Mouse (Mus musculus) small intestine, adult 2 months (tissue): Measurements from ENCODE around the gene Pank4. TPM values are rescaled to one million over a fixed set of nuclear protein-coding genes. Genes with fewer than 3 reads are reported as not detected.

ENCODE experiments used
- H3K27ac ChIP-seq: fragments of 200-500 bp; 2 replicates; pipeline ENCODE4 v1.5.1; 2012; ENCODE audit warnings: low read depth, low read length, control low read depth, inconsistent platforms; ENCODE audit not compliant: insufficient read depth
- H3K27me3 ChIP-seq: fragments of 200-500 bp; 2 replicates; pipeline ENCODE4 v1.6.1; 2012; ENCODE audit warnings: mild to moderate bottlenecking, moderate library complexity, low read length, inconsistent platforms; ENCODE audit not compliant: control insufficient read depth, insufficient read depth
- H3K36me3 ChIP-seq: fragments of 200-500 bp; 2 replicates; pipeline ENCODE4 v1.6.1; 2012; ENCODE audit warnings: mild to moderate bottlenecking, low read length, control low read depth, inconsistent platforms; ENCODE audit not compliant: control insufficient read depth, insufficient read depth
- H3K4me1 ChIP-seq: fragments of 200-500 bp; 2 replicates; pipeline ENCODE4 v1.6.1; 2012; ENCODE audit warnings: low read length, inconsistent platforms, mixed read lengths; ENCODE audit not compliant: control insufficient read depth, insufficient read depth, insufficient read length
- H3K4me3 ChIP-seq: fragments of 200-500 bp; 2 replicates; pipeline ENCODE4 v1.5.1; 2012; ENCODE audit warnings: low read depth, mild to moderate bottlenecking, control low read depth, inconsistent platforms, low read length, moderate library complexity
- CTCF ChIP-seq: fragments of 200-500 bp; IDR thresholded peaks from 2 replicates; pipeline ENCODE4 v1.5.1; 2012; ENCODE audit warnings: low read depth, mild to moderate bottlenecking, control low read depth, inconsistent platforms, low read length, moderate library complexity, mixed read lengths; ENCODE audit not compliant: insufficient replicate concordance, insufficient read length; ENCODE audit errors: extremely low read depth
- POLR2A ChIP-seq: fragments of 200-500 bp; IDR thresholded peaks from 2 replicates; pipeline ENCODE4 v1.6.1; 2012; ENCODE audit warnings: low read depth, mild to moderate bottlenecking, control low read depth, inconsistent platforms, low read length, moderate library complexity
- WGBS: fragments of 180-500 bp; shearing (Covaris S2); methylation state at CpG from one replicate; pipeline ENCODE4 v1.1.7; 2018; 5-methylcytosine and 5-hydroxymethylcytosine counted together
- polyA plus RNA-seq: library from polyadenylated mRNA; depleted of rRNA; stranded (reverse); fragments of >200 nt; gene quantifications from 2 replicates; pipeline ENCODE4 v1.2.3, GENCODE M21; 2012; rRNA removed

The Pank4 gene
- polyA plus RNA-seq, result 28.1 and 36.1 TPM in 2 replicates

DNA sequence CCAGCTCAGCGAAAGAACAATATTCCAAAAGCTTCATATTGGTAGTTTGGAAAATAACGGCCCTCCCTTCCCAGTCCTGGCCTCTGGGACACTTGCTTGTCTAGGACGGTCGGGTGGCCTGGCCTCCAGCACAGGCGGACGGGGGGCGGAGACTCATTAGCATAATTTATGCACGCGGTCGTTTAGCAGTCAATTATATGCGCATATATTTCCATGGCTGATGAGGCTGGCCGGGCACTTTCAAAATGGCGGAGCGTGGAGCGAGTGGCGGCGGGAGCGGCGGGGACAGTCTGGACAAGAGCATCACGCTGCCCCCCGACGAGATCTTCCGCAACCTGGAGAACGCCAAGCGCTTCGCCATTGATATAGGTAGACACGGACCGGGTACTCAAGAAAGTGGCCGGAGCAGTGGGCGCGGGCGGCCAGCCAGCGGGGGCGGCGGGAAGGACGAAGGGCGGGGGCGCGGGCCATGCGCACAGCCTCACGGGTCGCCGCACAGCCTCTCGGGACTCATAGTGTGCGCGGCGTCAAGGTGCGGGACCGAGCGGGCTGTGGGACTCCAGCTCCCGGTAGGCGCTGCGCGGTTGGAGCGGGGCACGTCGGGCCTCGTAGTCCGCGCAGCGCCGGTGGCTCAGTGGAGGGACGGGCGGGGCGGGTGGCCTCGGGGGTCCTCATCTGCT lies at the start of gene Pank4:
TSS of gene Pank4 (plus strand) at position 223 of the 680 bp plus-strand sequence.
- H3K4me1 ChIP-seq, result peaks cover 9% of the 10 kb centered on the region
- TF ChIP-seq POLR2A (peak; percentile 87; the same call in 1 of the 2 replicates), CTCF (no peak)
- 1% methylated on average over 66 of the region's 66 CpGs for WGBS

DNA sequence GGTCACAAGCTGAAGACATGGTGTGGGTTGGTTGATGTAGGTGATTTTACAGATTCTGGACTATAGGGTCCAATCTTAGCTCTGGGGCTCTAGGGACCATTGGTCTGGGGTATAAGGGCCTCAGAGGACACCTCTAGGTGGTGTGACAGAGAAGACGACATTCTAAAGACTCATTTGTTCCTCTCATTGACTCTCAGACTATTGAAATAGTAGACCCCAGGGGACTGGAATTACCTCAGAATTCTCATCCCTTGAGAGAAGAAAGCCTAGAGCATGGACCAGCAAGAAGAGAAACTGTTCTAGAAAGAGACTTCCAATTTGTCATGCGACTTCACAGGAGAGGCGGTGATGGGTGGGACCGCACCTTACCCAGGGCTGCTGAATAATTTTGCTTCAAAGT lies 49.7 kb upstream of the Pank4 start:
- whole genome bisulfite sequencing, result 83% methylated on average over 4 of the region's 4 CpGs
- Histone ChIP-seq H3K27me3 (no peaks in the 10 kb centered on the region), H3K4me1 (peaks cover 56% of the 10 kb centered on the region), H3K4me3 (no peak overlapping the region), H3K36me3 (peaks cover 18% of the 10 kb centered on the region), H3K27ac (peak overlapping the region; percentile 82)
- TF ChIP-seq CTCF (no peak), POLR2A (no peak)

More for the DNA sequence above, at the start of gene Pank4:
- Histone ChIP-seq H3K27me3 (peaks cover 16% of the 10 kb centered on the region), H3K4me3 (peak within 1 kb of the TSS; percentile 93), H3K27ac (peak within 1 kb of the TSS; percentile 62), H3K36me3 (peaks cover 1% of the 10 kb centered on the region; the same call in 1 of the 2 replicates)

DNA sequence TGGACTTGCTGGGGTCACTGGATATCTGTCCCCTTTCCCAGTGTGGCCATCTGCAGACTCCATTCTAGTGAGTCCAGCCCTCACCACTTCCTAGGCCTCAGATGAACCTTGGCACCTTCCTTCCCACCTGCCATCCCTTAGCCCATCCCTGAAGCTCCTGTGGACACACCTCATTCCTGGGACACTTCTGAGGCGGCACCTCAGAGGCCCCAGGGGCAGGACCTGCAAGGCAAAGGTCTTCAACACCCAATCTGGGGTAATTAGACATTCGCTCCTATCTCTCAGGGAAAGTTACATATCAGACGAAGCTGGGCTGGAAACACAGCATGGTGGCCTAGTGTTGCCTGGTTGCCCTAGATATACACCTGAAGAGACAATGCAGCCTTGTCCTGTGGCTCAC lies 49.2 kb upstream of the Pank4 start:
- TF ChIP-seq POLR2A, result 0 out of 2 replicates have a peak, but pooled peaks have one; percentile 16
- no peak for TF ChIP-seq CTCF
- no peak overlapping the region for H3K4me3 ChIP-seq
- H3K27me3 ChIP-seq, result no peaks in the 10 kb centered on the region
- peak overlapping the region; percentile 92 for H3K27ac ChIP-seq
- peaks cover 18% of the 10 kb centered on the region for H3K36me3 ChIP-seq
- peaks cover 54% of the 10 kb centered on the region for H3K4me1 ChIP-seq
- 44% methylated on average over 3 of the region's 3 CpGs for WGBS

DNA sequence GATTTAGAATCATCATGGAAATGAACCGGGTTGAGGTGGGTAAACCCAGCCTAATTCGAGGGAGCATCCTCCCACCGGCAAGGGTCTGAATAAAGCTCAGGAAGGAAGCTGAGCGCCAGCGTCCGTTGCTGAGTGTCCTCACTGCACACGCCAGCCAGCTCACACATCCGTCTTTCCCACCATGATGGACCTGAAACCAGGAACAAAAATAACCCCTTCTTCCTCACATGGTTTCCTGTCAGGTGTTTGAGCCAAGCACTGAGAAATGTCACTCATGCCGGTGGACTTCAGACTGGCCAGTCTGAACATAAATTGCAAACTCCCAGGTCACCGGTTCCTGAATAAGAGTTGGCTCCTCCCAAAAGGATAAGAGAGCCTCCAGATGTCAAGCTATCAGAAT lies 48.6 kb upstream of the Pank4 start:
- 32% methylated on average over 10 of the region's 10 CpGs for WGBS
- Histone ChIP-seq H3K36me3 (peaks cover 18% of the 10 kb centered on the region), H3K27me3 (no peaks in the 10 kb centered on the region), H3K4me3 (peak overlapping the region; percentile 27), H3K27ac (peak overlapping the region; percentile 92), H3K4me1 (peaks cover 53% of the 10 kb centered on the region)
- TF ChIP-seq POLR2A (no peak), CTCF (no peak)

DNA sequence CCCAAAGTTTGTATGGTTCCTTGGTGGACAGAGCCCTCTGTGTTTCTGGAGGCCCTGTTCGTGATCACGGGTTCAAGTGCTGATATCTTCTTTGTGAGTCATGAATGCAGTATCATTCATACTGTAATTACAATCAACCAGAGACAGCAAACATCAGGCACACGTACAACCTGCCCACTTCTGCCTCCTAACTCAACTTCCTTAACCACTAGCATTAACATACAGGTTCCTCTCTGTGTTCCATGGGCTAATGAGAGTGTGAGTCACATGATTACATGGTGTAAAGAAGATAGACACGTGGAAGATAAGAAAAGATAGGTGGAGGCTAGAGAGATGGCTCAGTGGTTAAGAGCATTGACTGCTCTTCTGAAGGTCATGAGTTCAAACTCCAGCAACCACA lies 47.3 kb upstream of the Pank4 start:
- Histone ChIP-seq H3K4me1 (peaks cover 40% of the 10 kb centered on the region), H3K27me3 (no peaks in the 10 kb centered on the region), H3K36me3 (peaks cover 24% of the 10 kb centered on the region), H3K4me3 (no peak overlapping the region), H3K27ac (peak overlapping the region; percentile 92)
- 35% methylated on average over 4 of the region's 4 CpGs for WGBS
- TF ChIP-seq CTCF (no peak), POLR2A (no peak)

DNA sequence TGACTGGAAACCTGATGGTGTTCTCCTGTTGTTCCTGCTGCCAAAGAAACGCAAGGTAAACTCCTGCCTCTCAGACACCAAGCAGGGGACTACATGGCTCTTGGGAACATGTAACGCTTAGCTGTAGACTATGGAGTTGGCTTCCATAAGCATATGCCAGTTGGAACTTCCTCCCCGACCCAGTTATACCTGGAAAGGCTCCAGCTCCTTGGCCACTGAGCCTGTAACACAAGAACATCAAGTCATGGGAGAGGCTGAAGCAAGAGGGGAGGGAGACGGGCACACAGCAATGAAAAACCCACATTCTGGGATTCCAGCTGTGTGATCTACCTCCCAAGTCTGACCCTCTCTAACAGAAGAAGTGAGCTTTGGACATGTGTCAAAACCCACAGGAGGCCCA lies 41.6 kb upstream of the Pank4 start:
- TF ChIP-seq POLR2A (no peak), CTCF (no peak)
- WGBS, result 79% methylated on average over 4 of the region's 4 CpGs
- H3K27ac ChIP-seq, result no peak overlapping the region
- H3K4me3 ChIP-seq, result no peak overlapping the region
- H3K4me1 ChIP-seq, result peaks cover 16% of the 10 kb centered on the region
- H3K27me3 ChIP-seq, result no peaks in the 10 kb centered on the region
- H3K36me3 ChIP-seq, result peaks cover 60% of the 10 kb centered on the region

DNA sequence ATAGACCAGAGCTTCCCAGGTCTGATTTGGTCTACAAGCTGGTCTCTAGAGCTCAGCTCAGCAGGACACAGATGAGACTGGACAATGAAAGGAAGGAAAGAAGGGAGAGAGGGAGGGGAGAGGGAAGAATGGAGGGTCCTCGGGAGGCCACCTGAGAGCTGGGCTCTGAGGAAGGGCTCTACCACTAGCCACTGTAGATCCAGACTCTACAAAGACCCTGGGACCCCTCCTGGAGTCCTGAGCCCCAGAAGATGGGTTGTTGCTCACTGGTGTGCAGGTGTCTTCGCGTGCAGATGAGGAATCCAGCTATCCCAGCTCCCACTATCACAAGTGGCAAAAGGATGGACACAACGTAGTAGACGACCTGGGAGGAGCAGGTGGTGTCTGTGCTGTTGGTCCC lies 41.0 kb upstream of the Pank4 start:
- whole genome bisulfite sequencing, result 81% methylated on average over 5 of the region's 5 CpGs
- no peak for TF ChIP-seq CTCF
- TF ChIP-seq POLR2A, result no peak
- no peak overlapping the region for H3K4me3 ChIP-seq

DNA sequence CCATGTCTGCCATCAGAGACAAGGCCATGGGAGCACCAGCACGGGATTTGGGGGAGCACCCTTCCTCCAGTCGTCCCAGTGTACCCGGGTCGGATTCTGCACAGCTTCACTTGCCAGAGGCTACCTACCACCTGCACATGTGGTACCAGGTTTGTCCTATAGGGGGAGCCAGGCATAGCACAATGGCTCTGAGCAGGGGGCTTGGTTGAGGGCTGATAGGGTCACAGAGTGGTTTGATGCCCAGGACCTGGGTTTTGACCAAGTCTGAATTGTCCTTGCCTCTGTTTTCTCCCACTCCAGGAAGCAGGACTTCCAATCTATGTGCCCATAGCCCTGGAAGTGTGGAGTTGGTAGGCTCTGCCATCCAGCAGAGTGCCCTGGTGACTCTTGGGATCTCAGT lies 38.5 kb upstream of the Pank4 start:
- 65% methylated on average over 4 of the region's 4 CpGs for WGBS
- Histone ChIP-seq H3K36me3 (peaks cover 46% of the 10 kb centered on the region), H3K4me1 (peaks cover 34% of the 10 kb centered on the region), H3K27ac (no peak overlapping the region), H3K27me3 (no peaks in the 10 kb centered on the region), H3K4me3 (no peak overlapping the region)
- TF ChIP-seq POLR2A, result no peak
- TF ChIP-seq CTCF, result peak; percentile 74; the same call in 1 of the 2 replicates

More for the DNA sequence above, 41.0 kb upstream of the Pank4 start:
- Histone ChIP-seq H3K27me3 (no peaks in the 10 kb centered on the region), H3K27ac (no peak overlapping the region), H3K4me1 (peaks cover 16% of the 10 kb centered on the region), H3K36me3 (peaks cover 54% of the 10 kb centered on the region)
